Mouse (Mus musculus): ENCODE data around the gene Wdtc1.

Gene Wdtc1

GRCm38 (mm10) chr4:133281513-133281912 is 71.8 kb downstream of the Wdtc1 start:
- no peak for DNase-seq

GRCm38 (mm10) chr4:133278482-133278881 is 74.8 kb downstream of the Wdtc1 start:
- no peak for DNase-seq

- DNase-seq: no peak
Observed at GRCm38 (mm10) chr4:133278067-133278466, 75.2 kb downstream of the Wdtc1 start.

GRCm38 (mm10) chr4:133277104-133278026 is 75.9 kb downstream of the Wdtc1 start, which contains the start of gene Tmem222:
Gene Tmem222, minus strand, starts transcription at chr4:133277792.
- peak; percentile 96 to 97 for DNase-seq

- no peak for DNase-seq
Observed at GRCm38 (mm10) chr4:133270929-133271328, 82.4 kb downstream of the Wdtc1 start.

GRCm38 (mm10) chr4:133269596-133269995 is 83.7 kb downstream of the Wdtc1 start:
- DNase-seq: no peak

- no peak for DNase-seq
Observed at GRCm38 (mm10) chr4:133268931-133269330, 84.3 kb downstream of the Wdtc1 start.

GRCm38 (mm10) chr4:133266248-133266880 is 86.9 kb downstream of the Wdtc1 start:
- DNase-seq: no peak

- DNase-seq: no peak
Observed at GRCm38 (mm10) chr4:133265759-133266158, 87.5 kb downstream of the Wdtc1 start.

GRCm38 (mm10) chr4:133265297-133265696 is 88.0 kb downstream of the Wdtc1 start:
- DNase-seq: no peak

- no peak for DNase-seq
Observed at GRCm38 (mm10) chr4:133264559-133264958, 88.7 kb downstream of the Wdtc1 start.

GRCm38 (mm10) chr4:133263756-133264155 is 89.5 kb downstream of the Wdtc1 start:
- no peak for DNase-seq

- DNase-seq: no peak
Observed at GRCm38 (mm10) chr4:133262882-133263281, 90.4 kb downstream of the Wdtc1 start, which contains the start of gene Sytl1. Gene Sytl1, minus strand, starts transcription at chr4:133263113.

GRCm38 (mm10) chr4:133262375-133262765 is 90.9 kb downstream of the Wdtc1 start:
- DNase-seq: no peak

GRCm38 (mm10) chr4:133261641-133262374 is 91.5 kb downstream of the Wdtc1 start:
- DNase-seq: no peak

- no peak for DNase-seq
Observed at GRCm38 (mm10) chr4:133257798-133258408, 95.4 kb downstream of the Wdtc1 start.

- DNase-seq: no peak
Observed at GRCm38 (mm10) chr4:133257230-133257629, 96.1 kb downstream of the Wdtc1 start.

- DNase-seq: no peak
Observed at GRCm38 (mm10) chr4:133256820-133257219, 96.5 kb downstream of the Wdtc1 start.

GRCm38 (mm10) chr4:133255392-133255791 is 97.9 kb downstream of the Wdtc1 start:
- DNase-seq: no peak

GRCm38 (mm10) chr4:133253412-133253811 is 99.9 kb downstream of the Wdtc1 start:
- DNase-seq: no peak

GRCm38 (mm10) chr4:133252089-133252488 is 101.2 kb downstream of the Wdtc1 start:
- DNase-seq: no peak

- DNase-seq: no peak
Observed at GRCm38 (mm10) chr4:133251214-133251613, 102.1 kb downstream of the Wdtc1 start.

- DNase-seq: peak; percentile 82 to 90
Observed at GRCm38 (mm10) chr4:133250609-133251008, 102.7 kb downstream of the Wdtc1 start.
